Mouse (Mus musculus) myocyte (in vitro differentiated cells): ENCODE measurements around the gene Casz1. TPM values are rescaled to one million over a fixed set of nuclear protein-coding genes. Genes with fewer than 3 reads are reported as not detected.

Experiments used
- H3K27me3 ChIP-seq: one replicate; pipeline ENCODE4 v1.6.1; 2011; ENCODE audit not compliant: control insufficient read depth, insufficient read depth, insufficient read length
- H3K36me3 ChIP-seq: one replicate; pipeline ENCODE4 v1.6.1; 2011; ENCODE audit not compliant: control insufficient read depth, insufficient read depth
- H3K4me2 ChIP-seq: one replicate; pipeline ENCODE4 v1.6.1; 2011; ENCODE audit warnings: low read depth, control low read depth
- H3K4me3 ChIP-seq: one replicate; pipeline ENCODE4 v1.5.1; 2011; ENCODE audit warnings: mild to moderate bottlenecking, control low read depth, moderate library complexity
- H3K79me2 ChIP-seq: one replicate; pipeline ENCODE4 v1.6.1; 2011; ENCODE audit not compliant: control insufficient read depth, insufficient read depth
- H3ac ChIP-seq: one replicate; pipeline ENCODE4 v1.6.1; 2011; ENCODE audit not compliant: control insufficient read depth, insufficient read length
- CEBPB ChIP-seq: IDR thresholded peaks from 2 replicates; pipeline ENCODE4 v1.6.1; 2011; ENCODE audit warnings: mild to moderate bottlenecking, moderate library complexity; ENCODE audit not compliant: poor library complexity, insufficient read depth, severe bottlenecking
- E2F4 ChIP-seq: IDR thresholded peaks from one replicate; pipeline ENCODE4 v1.6.1; 2011; ENCODE audit warnings: mild to moderate bottlenecking, control low read depth, moderate library complexity; ENCODE audit not compliant: insufficient read depth
- MAX ChIP-seq: IDR thresholded peaks from one replicate; pipeline ENCODE4 v1.6.1; 2011; ENCODE audit warnings: low read depth, mild to moderate bottlenecking, control low read depth
- MYOD1 ChIP-seq, 3 experiments: IDR thresholded peaks; one replicate each; pipeline ENCODE4 v1.6.1; 2011; ENCODE audit warnings: control low read depth in 2 of 3, low read depth in 2 of 3, mild to moderate bottlenecking in 2 of 3, moderate library complexity in 1 of 3; ENCODE audit not compliant: insufficient read length in 2 of 3, control insufficient read depth in 1 of 3
- MYOG ChIP-seq, 3 experiments: IDR thresholded peaks; one replicate each; pipeline ENCODE4 v1.6.1; 2011; ENCODE audit warnings: control low read depth in 2 of 3, low read depth in 2 of 3, mild to moderate bottlenecking in 2 of 3; ENCODE audit not compliant: insufficient read length in 2 of 3, control insufficient read depth in 1 of 3, insufficient read depth in 1 of 3
- POLR2A ChIP-seq: IDR thresholded peaks from one replicate; pipeline ENCODE4 v1.6.1; 2011; ENCODE audit warnings: low read depth, mild to moderate bottlenecking, control low read depth, moderate library complexity; ENCODE audit not compliant: insufficient read length
- POLR2AphosphoS2 ChIP-seq: IDR thresholded peaks from one replicate; pipeline ENCODE4 v1.6.1; 2011; ENCODE audit warnings: low read depth, control low read depth; ENCODE audit not compliant: insufficient read length
- REST ChIP-seq: IDR thresholded peaks from one replicate; pipeline ENCODE4 v1.6.1; 2011; ENCODE audit warnings: mild to moderate bottlenecking, control low read depth, moderate library complexity; ENCODE audit not compliant: insufficient read depth, insufficient read length
- SRF ChIP-seq: IDR thresholded peaks from one replicate; pipeline ENCODE4 v1.6.1; 2011; ENCODE audit warnings: low read depth; ENCODE audit not compliant: control insufficient read depth, insufficient read length
- TCF12 ChIP-seq: IDR thresholded peaks from one replicate; pipeline ENCODE4 v1.6.1; 2011; ENCODE audit warnings: mild to moderate bottlenecking, control low read depth; ENCODE audit not compliant: poor library complexity, insufficient read depth, severe bottlenecking
- TCF3 ChIP-seq: IDR thresholded peaks from one replicate; pipeline ENCODE4 v1.6.1; 2011; ENCODE audit warnings: low read depth, control low read depth; ENCODE audit not compliant: insufficient read length
- USF1 ChIP-seq: IDR thresholded peaks from one replicate; pipeline ENCODE4 v1.6.1; 2011; ENCODE audit warnings: low read depth, mild to moderate bottlenecking, control low read depth, moderate library complexity
- polyA plus RNA-seq: library from polyadenylated mRNA; unstranded; fragments of >200 nt; fragmentation: generic; extraction: Trizol; gene quantifications from one replicate; pipeline ENCODE4 v1.2.1, GENCODE M21; 2012; ENCODE audit warnings: missing spikeins

The Casz1 gene
- polyA plus RNA-seq, 1 experiment, result 11.1 TPM

DNA sequence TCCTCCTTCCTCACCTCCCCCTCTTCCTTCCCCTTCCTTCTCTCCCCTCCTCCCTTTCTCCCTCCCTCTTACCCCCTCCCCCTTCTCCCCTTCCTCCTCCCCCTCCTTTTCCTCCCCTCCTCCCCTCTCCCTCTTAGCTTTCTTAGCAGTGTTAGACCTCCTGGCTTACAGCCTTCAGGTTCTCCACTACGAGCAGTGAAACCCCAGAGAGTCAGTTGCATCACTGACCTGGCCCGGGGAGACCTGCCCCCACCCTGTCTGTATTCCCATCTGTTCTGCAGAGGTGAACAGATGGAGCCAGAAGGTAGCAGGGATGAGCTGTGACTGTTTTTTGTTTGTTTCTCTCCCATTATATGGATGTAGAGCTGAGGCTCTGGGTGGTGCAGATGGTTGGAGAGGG lies 49.9 kb downstream of the Casz1 start:
- Histone ChIP-seq H3K27me3 (peaks cover 47% of the 10 kb centered on the region), H3K4me2 (no peak overlapping the region), H3ac (no peak overlapping the region), H3K79me2 (no peaks in the 10 kb centered on the region), H3K4me3 (no peak overlapping the region), H3K36me3 (no peaks in the 10 kb centered on the region)
- no peak for TF ChIP-seq MAX
- no peak for TF ChIP-seq USF1
- TF ChIP-seq CEBPB, result no peak
- TF ChIP-seq REST, result no peak
- no peak for TF ChIP-seq TCF3
- TF ChIP-seq POLR2A, result no peak
- no peak for TF ChIP-seq TCF12
- no peak for TF ChIP-seq SRF
- no peak for TF ChIP-seq MYOG (IDR thresholded peaks at IDR 0.05; ENCODE audit: control insufficient read depth in 1 of 3, insufficient read depth in 1 of 3, insufficient read length in 2 of 3, low read depth in 2 of 3)

- TF ChIP-seq POLR2A (no peak), TCF12 (no peak), CEBPB (no peak), MAX (no peak), REST (no peak), E2F4 (no peak), MYOG (IDR thresholded peaks at IDR 0.05; ENCODE audit: control insufficient read depth in 1 of 3, insufficient read depth in 1 of 3, insufficient read length in 2 of 3, low read depth in 2 of 3) (no peak), USF1 (no peak), SRF (no peak), POLR2AphosphoS2 (no peak), MYOD1 (IDR thresholded peaks at IDR 0.05; ENCODE audit: control insufficient read depth in 1 of 3, insufficient read length in 2 of 3, low read depth in 2 of 3) (no peak), TCF3 (no peak)
- Histone ChIP-seq H3K79me2 (no peaks in the 10 kb centered on the region), H3K4me3 (no peak overlapping the region), H3K27me3 (peaks cover 56% of the 10 kb centered on the region), H3K4me2 (no peak overlapping the region), H3ac (no peak overlapping the region), H3K36me3 (no peaks in the 10 kb centered on the region)
Measured at GRCm38 (mm10) chr4:148855527-148855926, 51.3 kb downstream of the Casz1 start.

DNA sequence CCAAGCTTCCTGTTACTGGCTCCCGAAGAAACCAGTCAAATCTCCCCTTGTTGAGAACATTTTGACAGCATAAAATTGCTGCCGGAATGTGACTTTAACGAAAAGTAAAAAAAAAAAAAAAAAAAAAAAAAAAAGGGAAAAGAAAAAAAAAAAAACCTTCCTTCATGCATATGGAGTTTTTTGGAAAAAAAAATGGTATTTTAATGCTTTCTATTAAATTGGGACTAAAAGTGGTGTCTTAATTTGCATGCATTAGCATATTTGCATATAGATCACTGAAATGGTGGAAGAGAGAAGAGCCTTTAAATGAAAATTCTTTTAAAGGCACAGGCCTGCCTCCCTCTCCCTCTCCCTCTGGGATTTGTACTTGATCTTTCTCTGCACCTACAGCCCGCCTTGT lies 52.0 kb downstream of the Casz1 start:
- Histone ChIP-seq H3K27me3 (peaks cover 56% of the 10 kb centered on the region), H3K79me2 (no peaks in the 10 kb centered on the region), H3ac (no peak overlapping the region), H3K4me3 (no peak overlapping the region), H3K36me3 (no peaks in the 10 kb centered on the region), H3K4me2 (no peak overlapping the region)
- no peak for TF ChIP-seq MAX
- no peak for TF ChIP-seq MYOG (IDR thresholded peaks at IDR 0.05; ENCODE audit: control insufficient read depth in 1 of 3, insufficient read depth in 1 of 3, insufficient read length in 2 of 3, low read depth in 2 of 3)
- no peak for TF ChIP-seq USF1
- no peak for TF ChIP-seq POLR2AphosphoS2
- TF ChIP-seq MYOD1 (IDR thresholded peaks at IDR 0.05; ENCODE audit: control insufficient read depth in 1 of 3, insufficient read length in 2 of 3, low read depth in 2 of 3), result no peak
- no peak for TF ChIP-seq TCF12
- TF ChIP-seq REST, result no peak
- TF ChIP-seq TCF3, result no peak
- no peak for TF ChIP-seq SRF
- TF ChIP-seq CEBPB, result no peak
- TF ChIP-seq POLR2A, result no peak

DNA sequence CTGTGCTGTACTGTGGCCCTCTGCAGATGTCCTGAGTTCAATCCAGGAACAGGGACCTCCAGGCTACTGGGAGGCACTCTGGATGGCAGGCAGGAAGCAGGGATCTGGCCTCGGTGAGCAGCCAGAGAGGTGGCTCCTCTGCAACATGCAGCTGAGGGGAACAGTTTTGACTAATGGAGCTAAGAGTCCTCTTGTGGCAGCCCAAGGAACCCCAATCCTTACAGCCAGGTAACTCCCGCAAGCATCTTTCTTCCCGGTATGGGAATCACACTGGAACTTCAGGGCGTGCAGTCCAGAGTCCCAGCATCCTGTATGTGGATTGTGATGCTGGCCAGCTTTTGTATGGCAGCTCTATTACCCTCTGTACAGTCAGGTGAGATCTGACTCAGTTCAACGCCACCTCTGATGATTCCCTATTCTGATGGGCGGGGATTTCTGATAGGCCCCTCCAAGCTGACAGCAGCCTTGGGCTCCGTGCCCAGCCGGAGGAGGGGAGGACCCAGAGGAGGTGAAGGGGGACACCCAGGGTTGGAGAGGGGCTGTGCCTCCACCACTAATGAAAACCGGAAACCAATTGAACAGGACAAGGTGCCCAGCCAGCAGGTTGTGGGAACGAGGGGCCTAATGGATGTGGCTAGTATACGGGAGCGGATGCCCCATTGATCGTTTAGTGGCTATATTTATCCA lies 53.3 kb downstream of the Casz1 start:
- H3K27me3 ChIP-seq, result peaks cover 54% of the 10 kb centered on the region

More for the DNA sequence above, 53.3 kb downstream of the Casz1 start:
- Histone ChIP-seq H3K4me2 (no peak overlapping the region), H3ac (no peak overlapping the region), H3K79me2 (no peaks in the 10 kb centered on the region), H3K36me3 (no peaks in the 10 kb centered on the region), H3K4me3 (no peak overlapping the region)
- TF ChIP-seq MAX, result no peak
- TF ChIP-seq SRF, result no peak
- TF ChIP-seq E2F4, result no peak
- TF ChIP-seq POLR2AphosphoS2, result no peak
- no peak for TF ChIP-seq USF1
- TF ChIP-seq CEBPB, result no peak
- TF ChIP-seq TCF3, result no peak
- TF ChIP-seq REST, result no peak
- no peak for TF ChIP-seq MYOD1 (IDR thresholded peaks at IDR 0.05; ENCODE audit: control insufficient read depth in 1 of 3, insufficient read length in 2 of 3, low read depth in 2 of 3)
- no peak for TF ChIP-seq TCF12
- TF ChIP-seq POLR2A, result no peak
- no peak for TF ChIP-seq MYOG (IDR thresholded peaks at IDR 0.05; ENCODE audit: control insufficient read depth in 1 of 3, insufficient read depth in 1 of 3, insufficient read length in 2 of 3, low read depth in 2 of 3)
